Mouse (Mus musculus): ENCODE measurements around the gene Arhgap21. TPM values are rescaled to one million over a fixed set of nuclear protein-coding genes. Genes with fewer than 3 reads are reported as not detected.
A peak's percentile ranks its signal among the peaks of the same experiment; 100 is the strongest.

Arhgap21 gene
- polyA plus RNA-seq, 1 experiment: 12.6 TPM

- no peaks in the 10 kb centered on the region for H3K27me3 ChIP-seq (ENCODE audit: control insufficient read depth, insufficient read depth, low read length)
- WGBS: 33% methylated on average over 3 of the region's 3 CpGs
- no peak overlapping the region for H3K4me3 ChIP-seq (ENCODE audit: low read depth, low read length)
- no peak for TF ChIP-seq CTCF (IDR thresholded peaks at IDR 0.05; ENCODE audit: extremely low read depth, insufficient read length, insufficient replicate concordance, low read depth, low read length)
- TF ChIP-seq POLR2A (IDR thresholded peaks at IDR 0.05; ENCODE audit: low read depth, low read length): no peak
- no peaks in the 10 kb centered on the region for H3K36me3 ChIP-seq (ENCODE audit: control insufficient read depth, insufficient read depth, low read length)
- H3K27ac ChIP-seq (ENCODE audit: insufficient read depth, low read depth, low read length): no peak overlapping the region
- no peaks in the 10 kb centered on the region; the same call in 1 of the 2 replicates for H3K4me1 ChIP-seq (ENCODE audit: control insufficient read depth, insufficient read depth, insufficient read length, low read length)
These were observed 137.8 kb downstream of the Arhgap21 start for GRCm38 (mm10) chr2:20830882-20831281.

GRCm38 (mm10) chr2:20826258-20826657 lies 142.4 kb downstream of the Arhgap21 start:
- H3K36me3 ChIP-seq (ENCODE audit: control insufficient read depth, insufficient read depth, low read length): no peaks in the 10 kb centered on the region
- no peaks in the 10 kb centered on the region for H3K27me3 ChIP-seq (ENCODE audit: control insufficient read depth, insufficient read depth, low read length)
- TF ChIP-seq POLR2A (IDR thresholded peaks at IDR 0.05; ENCODE audit: low read depth, low read length) (no peak), CTCF (IDR thresholded peaks at IDR 0.05; ENCODE audit: extremely low read depth, insufficient read length, insufficient replicate concordance, low read depth, low read length) (no peak)
- H3K27ac ChIP-seq (ENCODE audit: insufficient read depth, low read depth, low read length): no peak overlapping the region
- no peaks in the 10 kb centered on the region; the same call in 1 of the 2 replicates for H3K4me1 ChIP-seq (ENCODE audit: control insufficient read depth, insufficient read depth, insufficient read length, low read length)
- H3K4me3 ChIP-seq (ENCODE audit: low read depth, low read length): no peak overlapping the region

- TF ChIP-seq CTCF (IDR thresholded peaks at IDR 0.05; ENCODE audit: extremely low read depth, insufficient read length, insufficient replicate concordance, low read depth, low read length): no peak
- no peak for TF ChIP-seq POLR2A (IDR thresholded peaks at IDR 0.05; ENCODE audit: low read depth, low read length)
- H3K27ac ChIP-seq (ENCODE audit: insufficient read depth, low read depth, low read length): no peak overlapping the region
- 83% methylated on average over 7 of the region's 7 CpGs for WGBS
- no peaks in the 10 kb centered on the region for H3K4me1 ChIP-seq (ENCODE audit: control insufficient read depth, insufficient read depth, insufficient read length, low read length)
- no peaks in the 10 kb centered on the region for H3K36me3 ChIP-seq (ENCODE audit: control insufficient read depth, insufficient read depth, low read length)
- H3K4me3 ChIP-seq (ENCODE audit: low read depth, low read length): no peak overlapping the region
- no peaks in the 10 kb centered on the region for H3K27me3 ChIP-seq (ENCODE audit: control insufficient read depth, insufficient read depth, low read length)
These were observed 150.5 kb downstream of the Arhgap21 start for GRCm38 (mm10) chr2:20818226-20818625.

GRCm38 (mm10) chr2:20813986-20814385 lies 154.7 kb downstream of the Arhgap21 start:
- TF ChIP-seq POLR2A (IDR thresholded peaks at IDR 0.05; ENCODE audit: low read depth, low read length) (no peak), CTCF (IDR thresholded peaks at IDR 0.05; ENCODE audit: extremely low read depth, insufficient read length, insufficient replicate concordance, low read depth, low read length) (peak; percentile 30; the same call in 1 of the 2 replicates)
- 81% methylated on average over 2 of the region's 2 CpGs for WGBS
- H3K27me3 ChIP-seq (ENCODE audit: control insufficient read depth, insufficient read depth, low read length): no peaks in the 10 kb centered on the region

GRCm38 (mm10) chr2:20811506-20811905 lies 157.2 kb downstream of the Arhgap21 start:
- TF ChIP-seq CTCF (IDR thresholded peaks at IDR 0.05; ENCODE audit: extremely low read depth, insufficient read length, insufficient replicate concordance, low read depth, low read length): no peak
- no peak for TF ChIP-seq POLR2A (IDR thresholded peaks at IDR 0.05; ENCODE audit: low read depth, low read length)
- H3K27ac ChIP-seq (ENCODE audit: insufficient read depth, low read depth, low read length): no peak overlapping the region
- H3K27me3 ChIP-seq (ENCODE audit: control insufficient read depth, insufficient read depth, low read length): no peaks in the 10 kb centered on the region
- H3K4me3 ChIP-seq (ENCODE audit: low read depth, low read length): no peak overlapping the region
- H3K36me3 ChIP-seq (ENCODE audit: control insufficient read depth, insufficient read depth, low read length): peaks cover 27% of the 10 kb centered on the region
- H3K4me1 ChIP-seq (ENCODE audit: control insufficient read depth, insufficient read depth, insufficient read length, low read length): no peaks in the 10 kb centered on the region
- 76% methylated on average over 8 of the region's 8 CpGs for WGBS

More at GRCm38 (mm10) chr2:20813986-20814385, 154.7 kb downstream of the Arhgap21 start:
- Histone ChIP-seq H3K36me3 (ENCODE audit: control insufficient read depth, insufficient read depth, low read length) (peaks cover 8% of the 10 kb centered on the region), H3K4me1 (ENCODE audit: control insufficient read depth, insufficient read depth, insufficient read length, low read length) (no peaks in the 10 kb centered on the region), H3K4me3 (ENCODE audit: low read depth, low read length) (no peak overlapping the region), H3K27ac (ENCODE audit: insufficient read depth, low read depth, low read length) (no peak overlapping the region)

- Histone ChIP-seq H3K27me3 (ENCODE audit: control insufficient read depth, insufficient read depth, low read length) (no peaks in the 10 kb centered on the region), H3K4me3 (ENCODE audit: low read depth, low read length) (no peak overlapping the region), H3K36me3 (ENCODE audit: control insufficient read depth, insufficient read depth, low read length) (peaks cover 58% of the 10 kb centered on the region), H3K27ac (ENCODE audit: insufficient read depth, low read depth, low read length) (no peak overlapping the region), H3K4me1 (ENCODE audit: control insufficient read depth, insufficient read depth, insufficient read length, low read length) (no peaks in the 10 kb centered on the region)
- WGBS: 79% methylated on average over 8 of the region's 8 CpGs
- TF ChIP-seq CTCF (IDR thresholded peaks at IDR 0.05; ENCODE audit: extremely low read depth, insufficient read length, insufficient replicate concordance, low read depth, low read length): no peak
- TF ChIP-seq POLR2A (IDR thresholded peaks at IDR 0.05; ENCODE audit: low read depth, low read length): no peak
These were observed 167.3 kb downstream of the Arhgap21 start for GRCm38 (mm10) chr2:20801236-20801890.

Other genes with a start within 250 kb of the Arhgap21 start
- 0.09 TPM in 1 of 2 replicates, not detected in the other for gene Enkur, start 236.5 kb upstream of the Arhgap21 start, polyA plus RNA-seq (2012; rRNA removed)
- gene Thnsl1, start 236.8 kb upstream of the Arhgap21 start, polyA plus RNA-seq (2012; rRNA removed): 0.98 and 2.4 TPM in 2 replicates